Mouse (Mus musculus): ENCODE results near the gene Adarb2.
A peak's percentile ranks its signal among the peaks of the same experiment; 100 is the strongest.
"Not testable (repeated sequence)": the region's sequence is repeated elsewhere in the genome, so short reads cannot be mapped to it uniquely, and the experiment has no call there.

Gene Adarb2

GRCm38 (mm10) chr13:8590460-8590859 lies 387.8 kb downstream of the Adarb2 start:
- no peak for DNase-seq (ENCODE audit: low spot score)

GRCm38 (mm10) chr13:8596977-8597646 lies 394.4 kb downstream of the Adarb2 start:
- DNase-seq (ENCODE audit: low spot score), result no peak

GRCm38 (mm10) chr13:8597647-8598017 lies 395.0 kb downstream of the Adarb2 start:
- peak; percentile 14 for DNase-seq (ENCODE audit: low spot score)

DNA sequence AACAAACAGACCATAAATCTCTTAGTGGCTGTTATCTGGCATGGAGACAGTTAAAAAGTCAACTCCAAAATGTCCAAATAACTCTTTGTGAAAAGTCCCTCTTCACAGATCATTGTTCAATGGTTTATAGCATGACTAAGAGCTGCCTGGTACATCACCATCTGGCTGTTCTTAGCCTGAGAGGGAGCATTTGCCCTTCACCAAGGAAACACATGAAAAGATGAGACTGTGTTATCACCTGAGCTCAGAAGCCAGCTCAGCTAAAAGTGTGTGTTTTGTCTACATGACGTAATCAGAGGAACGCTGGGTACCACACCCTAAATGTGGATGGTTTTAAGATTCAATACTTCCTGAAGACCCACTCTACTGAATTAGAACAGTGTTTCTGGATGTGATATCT lies 403.0 kb downstream of the Adarb2 start:
- DNase-seq (ENCODE audit: low spot score), result peak; percentile 22

GRCm38 (mm10) chr13:8608040-8608439 lies 405.4 kb downstream of the Adarb2 start:
- DNase-seq (ENCODE audit: low spot score), result no peak

DNA sequence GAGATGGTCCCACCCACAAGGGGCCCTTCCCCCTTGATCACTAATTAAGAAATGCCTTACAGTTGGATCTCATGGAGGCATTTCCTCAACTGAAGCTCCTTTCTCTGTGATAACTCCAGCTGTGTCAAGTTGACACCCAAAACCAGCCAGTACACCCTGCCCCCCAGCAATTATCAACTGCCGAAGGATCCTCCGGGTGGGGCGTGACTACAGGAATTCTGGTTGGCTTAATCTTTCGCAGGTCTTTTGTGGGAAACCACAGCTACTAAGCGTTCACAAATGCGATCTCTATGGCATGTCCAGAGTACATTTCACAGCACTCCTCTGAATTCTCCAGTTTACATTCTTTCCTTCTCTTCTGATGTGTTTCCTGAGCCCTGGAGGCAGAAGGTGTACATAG lies 406.3 kb downstream of the Adarb2 start:
- DNase-seq (ENCODE audit: low spot score), result not testable (repeated sequence)

GRCm38 (mm10) chr13:8610956-8611355 lies 408.3 kb downstream of the Adarb2 start:
- DNase-seq (ENCODE audit: low spot score), result no peak

- DNase-seq (ENCODE audit: low spot score), result no peak
These were observed 410.1 kb downstream of the Adarb2 start for GRCm38 (mm10) chr13:8612618-8613391.

DNA sequence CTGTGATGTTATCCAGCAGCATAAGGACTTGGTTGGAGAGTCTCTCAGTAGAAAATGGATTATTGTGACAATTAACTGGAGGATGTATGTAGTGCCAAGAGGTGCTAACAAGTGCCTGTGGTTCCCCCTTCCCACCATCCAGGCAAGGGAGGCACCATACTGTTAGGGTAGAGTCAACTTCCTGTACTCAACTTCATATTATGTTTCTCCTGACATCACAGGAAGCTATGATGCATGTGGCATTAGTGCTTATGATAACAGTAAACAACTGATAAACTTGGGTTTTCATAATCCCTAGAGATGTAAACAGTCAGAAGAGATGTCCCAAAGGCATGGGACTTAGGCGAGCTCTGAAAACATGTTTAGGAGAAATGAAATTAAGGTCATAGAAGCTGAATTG lies 414.0 kb downstream of the Adarb2 start:
- DNase-seq (ENCODE audit: low spot score), result no peak

GRCm38 (mm10) chr13:8622263-8622662 lies 419.6 kb downstream of the Adarb2 start:
- no peak for DNase-seq (ENCODE audit: low spot score)

DNA sequence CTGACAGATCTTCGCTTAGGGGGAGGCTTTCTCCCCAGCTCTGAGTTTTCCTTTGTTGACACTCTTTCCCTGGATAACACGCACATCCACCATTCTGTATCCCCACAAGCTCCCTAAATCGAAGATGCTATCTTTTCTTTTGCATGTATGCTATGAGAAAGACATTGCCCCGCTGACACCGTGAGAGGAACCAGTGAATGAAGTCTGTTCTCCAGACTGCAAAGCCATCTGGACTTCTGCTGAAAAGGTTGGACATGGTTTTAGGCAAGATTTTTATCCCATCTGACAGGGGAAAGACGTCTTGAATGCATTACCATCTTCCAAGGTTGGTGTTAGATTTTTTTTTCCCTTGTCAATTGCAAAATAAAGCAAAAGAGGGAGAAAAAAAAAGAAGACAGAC lies 426.9 kb downstream of the Adarb2 start:
- DNase-seq (ENCODE audit: low spot score), result no peak

DNA sequence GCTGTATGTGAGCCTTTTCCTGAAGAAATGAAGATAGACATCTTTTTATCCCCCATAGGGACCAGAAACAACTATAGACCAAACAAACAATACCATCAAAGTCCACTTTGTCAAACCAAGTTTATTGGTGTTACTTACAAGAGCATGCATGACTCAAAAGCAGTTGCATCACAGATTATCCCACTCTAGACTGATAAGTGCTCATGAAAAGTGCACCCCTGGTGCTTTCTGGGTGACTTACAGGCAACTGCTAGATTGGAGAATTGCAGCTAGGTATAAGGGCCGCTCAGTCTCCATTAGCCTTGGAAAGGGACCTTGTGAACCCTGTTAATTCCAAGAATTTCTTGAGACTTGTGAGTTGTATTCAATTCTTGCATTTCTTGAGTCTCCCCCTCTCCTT lies 429.0 kb downstream of the Adarb2 start:
- no peak for DNase-seq (ENCODE audit: low spot score)

DNA sequence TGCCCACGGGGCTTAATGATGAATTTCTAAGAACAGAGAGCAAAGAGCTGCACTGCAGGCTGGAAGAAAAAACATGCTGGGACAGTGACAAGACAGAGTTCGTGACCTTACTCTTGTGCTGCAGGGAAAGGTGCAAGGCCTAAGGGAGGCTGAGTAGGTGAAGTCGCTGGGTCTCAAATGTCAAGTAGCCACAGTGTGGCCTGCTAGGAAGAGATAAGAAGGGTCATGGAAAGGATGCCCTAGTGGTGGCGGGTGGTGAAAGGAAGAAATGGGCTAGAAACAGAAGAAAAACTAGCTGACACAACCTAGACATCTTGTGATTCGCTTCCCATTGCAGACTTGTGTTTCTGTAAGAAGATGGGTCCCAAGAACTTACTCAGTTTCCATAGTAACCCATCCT lies 429.4 kb downstream of the Adarb2 start:
- no peak for DNase-seq (ENCODE audit: low spot score)

GRCm38 (mm10) chr13:8633385-8634337 lies 431.0 kb downstream of the Adarb2 start:
- no peak for DNase-seq (ENCODE audit: low spot score)

- no peak for DNase-seq (ENCODE audit: low spot score)
These were observed 439.4 kb downstream of the Adarb2 start for GRCm38 (mm10) chr13:8642084-8642483.

- DNase-seq (ENCODE audit: low spot score), result no peak
These were observed 441.3 kb downstream of the Adarb2 start for GRCm38 (mm10) chr13:8643920-8644319.

GRCm38 (mm10) chr13:8644805-8645679 lies 442.4 kb downstream of the Adarb2 start:
- no peak for DNase-seq (ENCODE audit: low spot score)

- no peak for DNase-seq (ENCODE audit: low spot score)
These were observed 446.6 kb downstream of the Adarb2 start for GRCm38 (mm10) chr13:8649261-8649660.

DNA sequence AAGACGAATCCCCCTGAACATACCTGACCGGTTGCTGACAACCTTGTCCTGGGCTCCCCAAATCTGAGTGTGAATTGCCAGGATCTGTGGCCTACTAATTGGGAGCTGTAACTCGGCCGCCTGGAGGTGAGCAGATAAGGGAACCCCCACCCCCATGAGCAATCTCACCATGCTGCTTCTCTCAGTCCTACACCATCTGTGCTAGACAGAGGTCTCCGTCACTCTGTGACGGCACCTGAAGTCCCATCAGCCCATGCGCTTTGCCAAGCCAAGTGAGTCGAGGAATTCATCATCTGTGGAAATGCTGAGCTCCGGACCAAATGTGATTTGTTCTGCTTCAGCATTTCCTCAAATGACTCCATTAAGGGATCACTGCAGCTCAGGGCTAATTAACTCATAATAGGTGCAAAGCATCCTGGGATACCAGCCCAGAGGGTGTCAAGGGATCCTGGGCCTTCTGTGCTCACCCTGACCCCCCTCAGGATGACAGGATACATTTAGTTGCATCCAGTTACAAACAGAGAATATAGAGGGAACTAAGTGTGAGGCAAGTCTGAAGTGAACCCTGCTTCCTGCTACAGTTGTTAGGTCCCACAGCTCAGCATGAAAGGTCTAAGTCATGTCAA lies 462.1 kb downstream of the Adarb2 start:
- DNase-seq (ENCODE audit: low spot score), result no peak

GRCm38 (mm10) chr13:8677174-8677573 lies 474.5 kb downstream of the Adarb2 start:
- no peak for DNase-seq (ENCODE audit: low spot score)

Measured in layer of hippocampus, adult 11-12 months (tissue).